Mouse (Mus musculus) left cerebral cortex, adult 2 months (tissue): ENCODE results near the gene Odf3l1. TPM values are rescaled to one million over a fixed set of nuclear protein-coding genes. Genes with fewer than 3 reads are reported as not detected.
A peak's percentile ranks its signal among the peaks of the same experiment; 100 is the strongest.

Source experiments
- DNase-seq, 2 experiments: peaks; one replicate each; pipeline ENCODE4 v3.0.0; 2021 to 2022; ENCODE audit warnings: low spot score in 2 of 2, mixed read lengths in 1 of 2; ENCODE audit errors: extremely low spot score in 1 of 2
- H3K27ac ChIP-seq: fragments of 200-600 bp; 2 replicates; pipeline ENCODE4 v1.8.1; 2022
- H3K4me3 ChIP-seq: fragments of 200-600 bp; 2 replicates; pipeline ENCODE4 v1.8.1; 2022
- CTCF ChIP-seq: fragments of 200-600 bp; IDR thresholded peaks from 2 replicates; pipeline ENCODE4 v1.8.1; 2022; ENCODE audit warnings: antibody characterized with exemption, mild to moderate bottlenecking, moderate library complexity
- intact Hi-C: fragments of 180-260 bp; cut with DNase I; formaldehyde crosslinking; loops from one replicate; pipeline ENCODE4 v1.15.1; 2025
- total RNA-seq, 2 experiments: library from RNA; stranded (reverse); gene quantifications; 2 replicates each; pipeline ENCODE4 v1.2.3; 2021

Gene Odf3l1
- total RNA-seq, 2 experiments from 2014 or later = not detected

DNA sequence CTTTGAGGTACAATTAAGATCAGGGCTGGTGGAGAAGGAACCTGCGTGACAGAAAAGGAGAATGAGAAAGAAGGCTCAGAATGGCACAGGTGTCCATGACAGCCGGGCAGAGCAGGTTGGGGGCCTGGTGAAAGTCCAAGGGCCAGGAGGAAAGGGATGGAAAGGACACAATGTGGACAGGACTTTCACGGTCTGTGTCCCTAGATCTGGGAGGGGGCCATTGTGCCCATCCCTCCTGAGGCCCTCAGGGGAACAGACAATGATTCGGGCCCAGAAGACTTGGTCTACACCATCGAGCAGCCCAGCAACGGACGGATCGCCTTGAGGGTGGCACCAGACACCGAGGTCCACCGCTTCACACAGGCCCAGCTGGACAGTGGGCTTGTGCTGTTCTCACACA lies 27.6 kb upstream of the Odf3l1 start:
- H3K27ac ChIP-seq = no peak overlapping the region
- intact Hi-C loops = loop anchor here (10.0 kb wide), 2 partner anchors 333 to 543 kb away; no protein-coding TSS in a partner anchor
- TF ChIP-seq CTCF = no peak
- H3K4me3 ChIP-seq = no peak overlapping the region
- DNase-seq = no peak

- peak; percentile 63 to 67 for DNase-seq
- Histone ChIP-seq H3K27ac (no peak overlapping the region), H3K4me3 (peak overlapping the region; percentile 20; the same call in 1 of the 2 replicates)
- TF ChIP-seq CTCF = peak; percentile 85
- intact Hi-C loops = loop anchor here (1.0 to 10.0 kb wide), 4 partner anchors 37 to 543 kb away; partner anchors contain the start of genes Man2c1 and Snx33
These were observed 27.1 kb upstream of the Odf3l1 start for GRCm38 (mm10) chr9:56891517-56892011.

DNA sequence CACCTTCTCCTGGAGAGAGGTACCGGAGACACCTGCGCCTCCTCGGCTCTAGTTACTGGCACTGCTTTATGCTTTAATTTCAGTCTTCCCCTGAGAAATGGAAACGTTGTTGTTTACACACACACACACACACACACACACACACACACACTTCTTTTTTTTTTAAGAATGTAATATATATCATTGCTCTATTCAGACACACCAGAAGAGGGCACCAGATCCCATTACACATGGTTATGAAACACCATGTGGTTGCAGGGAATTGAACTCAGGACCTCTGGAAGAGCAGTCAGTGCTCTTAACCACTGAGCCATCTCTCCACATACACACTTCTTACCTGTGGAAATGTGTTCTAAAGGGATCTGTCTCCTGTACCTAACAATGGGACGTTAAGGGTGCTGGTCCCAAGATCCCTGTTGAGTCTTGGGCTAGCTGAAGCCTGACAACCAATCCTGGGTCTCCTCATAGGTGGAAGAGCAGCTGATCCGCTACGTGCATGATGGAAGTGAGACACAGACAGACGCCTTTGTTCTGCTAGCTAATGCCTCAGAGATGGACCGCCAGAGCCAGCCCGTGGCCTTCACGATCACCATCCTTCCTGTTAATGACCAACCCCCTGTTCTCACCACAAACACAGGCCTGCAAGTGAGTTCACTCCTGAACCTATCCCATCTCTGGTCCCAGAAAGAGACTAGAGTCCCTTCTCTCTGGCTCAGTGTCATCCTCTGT lies 26.2 kb upstream of the Odf3l1 start:
- DNase-seq = no peak
- intact Hi-C loops = loop anchor here (1.0 to 10.0 kb wide), 4 partner anchors 38 to 544 kb away; partner anchors contain the start of genes Man2c1 and Snx33
- Histone ChIP-seq H3K4me3 (no peak overlapping the region), H3K27ac (no peak overlapping the region)
- peak; percentile 26 for TF ChIP-seq CTCF

DNA sequence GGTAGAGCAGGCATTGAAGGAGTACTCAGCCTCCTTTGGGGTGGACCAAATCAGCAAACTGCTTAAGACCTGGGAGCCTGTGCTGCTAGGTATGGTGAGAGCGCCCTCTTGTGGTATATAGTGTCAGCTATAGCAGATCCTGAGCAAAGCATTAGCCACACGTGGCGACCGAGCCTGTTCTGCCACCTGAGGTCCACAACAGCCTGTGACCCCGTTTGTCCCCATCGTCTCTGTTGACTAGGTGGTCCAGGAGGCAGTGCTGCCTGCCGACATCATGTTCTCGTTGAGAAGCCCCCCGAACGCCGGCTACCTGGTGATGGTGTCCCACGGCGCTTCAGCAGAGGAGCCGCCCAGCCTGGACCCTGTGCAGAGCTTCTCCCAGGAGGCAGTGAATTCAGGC lies 25.3 kb upstream of the Odf3l1 start:
- peak overlapping the region; percentile 19; the same call in 1 of the 2 replicates for H3K4me3 ChIP-seq
- DNase-seq = peak; percentile 74 to 75
- intact Hi-C loops = loop anchor here (1.0 to 10.0 kb wide), 4 partner anchors 47 to 545 kb away; partner anchors contain the start of gene Man2c1
- peak; percentile 92 for TF ChIP-seq CTCF
- no peak overlapping the region for H3K27ac ChIP-seq

- no peak for TF ChIP-seq CTCF
- no peak for DNase-seq
- Histone ChIP-seq H3K27ac (no peak overlapping the region), H3K4me3 (no peak overlapping the region)
- intact Hi-C loops = no loop called here
These were observed 23.1 kb upstream of the Odf3l1 start for GRCm38 (mm10) chr9:56887581-56887980.

DNA sequence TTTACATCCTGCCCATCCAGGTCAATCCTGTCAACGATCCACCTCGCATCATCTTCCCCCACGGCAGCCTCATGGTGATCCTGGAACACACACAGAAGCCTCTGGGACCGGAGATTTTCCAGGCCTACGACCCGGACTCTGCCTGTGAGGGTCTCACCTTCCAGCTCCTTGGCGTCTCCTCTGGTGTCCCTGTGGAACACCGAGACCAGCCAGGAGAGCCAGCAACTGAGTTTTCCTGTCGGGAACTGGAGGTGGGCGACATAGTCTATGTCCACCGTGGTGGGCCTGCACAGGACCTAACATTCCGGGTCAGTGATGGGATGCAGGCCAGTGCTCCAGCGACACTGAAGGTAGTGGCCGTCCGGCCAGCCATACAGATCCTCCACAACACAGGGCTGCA lies 22.1 kb upstream of the Odf3l1 start:
- intact Hi-C loops = no loop called here
- H3K4me3 ChIP-seq = no peak overlapping the region
- no peak overlapping the region for H3K27ac ChIP-seq
- TF ChIP-seq CTCF = no peak
- DNase-seq = no peak

DNA sequence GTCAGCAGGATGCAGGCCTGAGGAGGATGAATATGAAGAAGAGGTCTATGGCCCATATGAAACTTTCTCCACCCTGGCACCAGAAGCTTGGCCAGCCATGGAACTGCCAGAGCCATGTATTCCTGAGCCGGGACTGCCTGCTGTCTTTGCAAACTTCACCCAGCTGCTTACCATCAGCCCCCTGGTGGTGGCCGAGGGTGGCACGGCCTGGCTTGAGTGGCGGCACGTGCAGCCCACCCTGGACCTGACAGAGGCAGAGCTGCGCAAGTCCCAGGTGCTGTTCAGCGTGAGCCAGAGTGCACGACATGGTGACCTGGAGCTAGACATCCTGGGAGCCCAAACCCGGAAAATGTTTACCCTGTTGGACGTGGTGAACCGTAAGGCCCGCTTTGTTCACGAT lies 21.6 kb upstream of the Odf3l1 start:
- no peak overlapping the region for H3K4me3 ChIP-seq
- DNase-seq = no peak
- TF ChIP-seq CTCF = peak; percentile 42
- intact Hi-C loops = no loop called here
- no peak overlapping the region for H3K27ac ChIP-seq

DNA sequence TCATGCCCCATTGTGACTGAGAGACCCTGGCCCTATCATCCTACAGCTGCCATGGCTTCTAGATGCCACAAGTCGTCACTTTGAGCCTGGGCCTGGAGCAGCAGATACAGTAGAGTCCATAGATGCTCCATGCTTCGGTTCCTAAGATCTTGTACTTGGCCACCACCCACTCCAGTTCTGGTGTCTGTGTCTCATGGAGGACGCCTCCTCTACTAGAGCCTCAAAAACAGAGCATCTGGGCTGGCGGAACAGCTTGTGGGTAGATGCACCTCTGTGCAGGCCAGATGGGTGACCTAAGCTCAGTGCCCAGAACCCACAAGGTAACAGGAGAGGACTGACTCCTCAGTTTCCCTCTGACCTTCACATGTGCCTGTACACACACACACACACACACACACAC lies 19.8 kb upstream of the Odf3l1 start:
- intact Hi-C loops = no loop called here
- TF ChIP-seq CTCF = no peak
- Histone ChIP-seq H3K4me3 (no peak overlapping the region), H3K27ac (no peak overlapping the region)
- DNase-seq = no peak

GRCm38 (mm10) chr9:56883470-56883869 lies 19.0 kb upstream of the Odf3l1 start:
- intact Hi-C loops = no loop called here
- H3K27ac ChIP-seq = no peak overlapping the region
- TF ChIP-seq CTCF = no peak
- no peak for DNase-seq
- H3K4me3 ChIP-seq = no peak overlapping the region

GRCm38 (mm10) chr9:56882818-56883217 lies 18.3 kb upstream of the Odf3l1 start:
- intact Hi-C loops = no loop called here
- H3K27ac ChIP-seq = no peak overlapping the region
- no peak for TF ChIP-seq CTCF
- no peak for DNase-seq
- no peak overlapping the region for H3K4me3 ChIP-seq

- Histone ChIP-seq H3K27ac (no peak overlapping the region), H3K4me3 (no peak overlapping the region)
- TF ChIP-seq CTCF = no peak
- intact Hi-C loops = no loop called here
- no peak for DNase-seq
These were observed 17.8 kb upstream of the Odf3l1 start for GRCm38 (mm10) chr9:56882283-56882682.

- Histone ChIP-seq H3K4me3 (no peak overlapping the region), H3K27ac (no peak overlapping the region)
- intact Hi-C loops = no loop called here
- no peak for TF ChIP-seq CTCF
- DNase-seq = no peak
These were observed 17.1 kb upstream of the Odf3l1 start for GRCm38 (mm10) chr9:56881539-56882082.
